Mouse (Mus musculus) lung, adult 2 months (tissue): ENCODE results near the gene Adamtsl2. TPM values are rescaled to one million over a fixed set of nuclear protein-coding genes. Genes with fewer than 3 reads are reported as not detected.

Experiments used
- DNase-seq: peaks from one replicate; pipeline ENCODE4 v3.0.0; 2022
- H3K4me1 ChIP-seq: fragments of 200-500 bp; 2 replicates; pipeline ENCODE4 v1.6.1; 2011; ENCODE audit warnings: low read length; ENCODE audit not compliant: control insufficient read depth, insufficient read depth
- H3K4me3 ChIP-seq: fragments of 200-500 bp; replicated peaks from 2 replicates; pipeline ENCODE3; 2011; ENCODE audit warnings: low read depth, mild to moderate bottlenecking, control low read depth, low read length; ENCODE audit errors: extremely low read depth
- CTCF ChIP-seq: fragments of 200-500 bp; IDR thresholded peaks from 2 replicates; pipeline ENCODE4 v1.5.1; 2011; ENCODE audit warnings: mild to moderate bottlenecking, low read length, control low read depth; ENCODE audit not compliant: insufficient read depth
- POLR2A ChIP-seq: fragments of 200-500 bp; IDR thresholded peaks from 2 replicates; pipeline ENCODE4 v1.6.1; 2011; ENCODE audit warnings: low read depth, mild to moderate bottlenecking, control low read depth, low read length, borderline replicate concordance; ENCODE audit errors: extremely low read depth
- WGBS: fragments of 180-500 bp; shearing (Covaris S2); methylation state at CpG from one replicate; pipeline ENCODE4 v1.1.7; 2018; 5-methylcytosine and 5-hydroxymethylcytosine counted together
- polyA plus RNA-seq: library from polyadenylated mRNA; depleted of rRNA; stranded (reverse); fragments of >200 nt; gene quantifications from 2 replicates; pipeline ENCODE4 v1.2.3, GENCODE M21; 2012

Adamtsl2 gene
- polyA plus RNA-seq, 1 experiment, result 50.7 TPM

DNA sequence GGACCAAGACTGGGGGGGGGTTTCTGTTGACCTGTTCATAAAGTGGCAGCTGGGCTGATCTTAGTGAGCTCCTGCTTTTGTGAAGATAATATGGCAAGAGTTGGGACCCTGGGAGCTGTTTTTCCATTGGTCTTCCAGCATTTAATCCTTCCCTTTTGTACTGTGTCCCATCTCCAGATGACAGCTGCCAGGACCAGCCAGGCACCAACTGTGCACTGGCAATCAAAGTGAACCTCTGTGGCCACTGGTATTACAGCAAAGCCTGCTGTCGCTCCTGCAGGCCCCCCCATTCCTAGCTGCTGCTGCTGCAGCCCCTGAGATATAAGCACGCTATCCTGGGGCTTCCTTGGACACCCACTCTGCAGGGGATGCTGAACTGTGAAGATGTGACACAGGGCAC, 29.0 kb downstream of the Adamtsl2 start:
- Histone ChIP-seq H3K4me3 (no peak overlapping the region), H3K4me1 (no peaks in the 10 kb centered on the region)
- WGBS, result 85% methylated on average over 2 of the region's 2 CpGs
- TF ChIP-seq POLR2A (no peak), CTCF (no peak)
- no peak for DNase-seq

DNA sequence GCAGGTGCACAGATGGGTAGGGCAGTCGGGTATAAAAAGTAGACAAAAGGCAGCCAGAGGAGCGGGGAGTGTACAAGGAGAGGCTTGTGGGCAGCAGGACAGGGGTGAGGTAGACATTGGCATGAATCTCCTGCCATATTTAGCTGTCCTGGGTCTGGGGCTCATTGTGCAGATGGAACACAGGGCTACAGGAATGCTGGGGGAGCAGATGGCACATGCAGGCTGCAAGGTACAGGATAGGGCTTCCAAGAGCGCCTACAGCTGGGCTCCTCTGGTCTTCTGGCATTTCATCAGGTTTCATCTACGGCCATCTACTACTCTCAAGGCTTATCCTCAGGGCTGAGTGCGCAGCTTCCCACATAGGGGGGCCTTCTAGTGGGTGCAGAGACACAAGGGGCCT, 29.9 kb downstream of the Adamtsl2 start:
- TF ChIP-seq POLR2A, result no peak
- TF ChIP-seq CTCF, result no peak
- DNase-seq, result no peak
- WGBS, result 84% methylated on average over 5 of the region's 5 CpGs

DNA sequence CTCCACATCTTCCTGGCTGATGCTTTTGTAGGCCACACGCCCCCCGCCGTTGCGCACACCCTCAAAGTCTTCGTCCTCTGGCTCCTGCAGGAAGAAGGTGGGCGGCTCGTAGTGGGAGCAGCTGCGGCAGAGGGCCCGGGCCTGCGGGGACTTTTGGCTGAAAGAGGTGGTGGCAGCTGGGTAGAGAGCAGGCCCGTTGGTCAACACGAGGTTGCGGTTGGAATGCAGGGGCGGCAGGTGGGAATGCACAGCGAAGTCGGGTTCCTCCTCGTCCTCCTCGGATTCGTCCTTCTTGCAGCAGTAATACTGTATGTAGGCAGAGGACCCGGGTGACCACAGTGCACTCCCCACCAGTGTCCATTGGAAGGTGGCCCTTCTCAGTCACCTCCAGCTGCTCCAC, 33.4 kb downstream of the Adamtsl2 start:
- no peak for DNase-seq
- Histone ChIP-seq H3K4me3 (no peak overlapping the region), H3K4me1 (no peaks in the 10 kb centered on the region)
- WGBS, result 71% methylated on average over 20 of the region's 20 CpGs
- no peak for TF ChIP-seq CTCF
- no peak for TF ChIP-seq POLR2A

More for the DNA sequence above, 29.9 kb downstream of the Adamtsl2 start:
- Histone ChIP-seq H3K4me3 (no peak overlapping the region), H3K4me1 (no peaks in the 10 kb centered on the region)

DNA sequence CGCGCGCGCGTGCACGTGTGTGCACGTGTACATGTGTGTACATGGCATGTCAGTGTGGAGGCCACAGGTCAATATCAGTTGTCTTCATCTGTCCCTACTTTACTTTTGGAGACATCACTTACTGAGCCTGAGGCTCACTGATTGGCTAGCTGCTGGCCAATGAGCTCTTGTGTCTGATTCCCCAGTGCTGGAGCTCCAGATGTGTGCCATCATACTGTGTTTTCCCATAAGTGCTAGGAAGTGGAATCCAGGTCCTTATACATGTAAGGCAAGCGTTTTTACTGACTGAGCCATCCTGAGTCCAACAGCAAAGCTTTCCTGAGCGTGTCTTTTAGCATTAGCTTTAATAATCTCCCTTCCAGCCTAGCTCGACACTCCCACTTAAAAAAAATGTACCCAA, 35.0 kb downstream of the Adamtsl2 start:
- Histone ChIP-seq H3K4me3 (no peak overlapping the region), H3K4me1 (no peaks in the 10 kb centered on the region)
- no peak for DNase-seq
- 86% methylated on average over 10 of the region's 10 CpGs for WGBS
- no peak for TF ChIP-seq POLR2A
- TF ChIP-seq CTCF, result no peak

DNA sequence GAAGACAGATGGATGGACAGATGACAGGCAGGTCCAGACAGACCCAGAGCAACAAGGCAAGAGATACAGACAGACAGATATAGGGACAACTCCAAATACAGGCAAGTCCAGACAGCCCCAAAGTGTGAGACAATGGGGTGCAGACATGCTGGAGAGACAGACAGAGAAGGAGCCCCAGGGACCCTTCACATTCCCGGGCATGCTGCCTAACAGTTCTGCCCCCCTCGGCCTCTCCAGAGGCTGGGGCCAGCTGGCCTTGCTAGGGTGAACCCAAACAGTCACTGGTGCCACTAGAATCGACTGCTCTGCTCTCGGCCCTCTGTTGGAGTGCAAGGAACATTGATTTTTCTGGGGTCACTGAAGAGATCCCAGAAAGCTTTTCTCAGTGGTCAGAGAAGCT, 39.3 kb downstream of the Adamtsl2 start:
- no peak overlapping the region for H3K4me3 ChIP-seq
- 52% methylated on average over 4 of the region's 4 CpGs for WGBS
- DNase-seq, result no peak
- H3K4me1 ChIP-seq, result no peaks in the 10 kb centered on the region
- TF ChIP-seq CTCF (no peak), POLR2A (no peak)

DNA sequence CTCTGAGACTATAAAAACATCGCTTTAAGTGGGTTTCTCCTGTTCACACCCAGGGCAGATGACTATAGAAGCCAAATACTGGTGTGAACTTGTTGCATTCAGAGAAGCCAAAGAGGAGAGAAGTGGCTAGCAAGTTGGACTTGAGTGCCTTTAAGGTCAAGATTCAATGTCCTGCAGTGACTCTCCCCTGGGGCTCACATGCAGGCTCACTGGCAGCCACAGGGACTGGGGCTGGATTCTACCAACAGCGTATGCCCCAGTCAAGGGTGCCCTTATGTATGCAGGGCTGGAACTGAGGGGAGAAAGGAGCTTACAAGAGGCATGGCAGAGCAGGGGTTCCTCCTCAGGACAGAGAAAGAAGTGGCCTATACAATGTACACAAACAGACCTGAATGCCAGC, 40.6 kb downstream of the Adamtsl2 start:
- WGBS, result 75% methylated on average over 2 of the region's 2 CpGs
- Histone ChIP-seq H3K4me1 (no peaks in the 10 kb centered on the region), H3K4me3 (no peak overlapping the region)
- no peak for DNase-seq
- TF ChIP-seq CTCF, result no peak
- no peak for TF ChIP-seq POLR2A

DNA sequence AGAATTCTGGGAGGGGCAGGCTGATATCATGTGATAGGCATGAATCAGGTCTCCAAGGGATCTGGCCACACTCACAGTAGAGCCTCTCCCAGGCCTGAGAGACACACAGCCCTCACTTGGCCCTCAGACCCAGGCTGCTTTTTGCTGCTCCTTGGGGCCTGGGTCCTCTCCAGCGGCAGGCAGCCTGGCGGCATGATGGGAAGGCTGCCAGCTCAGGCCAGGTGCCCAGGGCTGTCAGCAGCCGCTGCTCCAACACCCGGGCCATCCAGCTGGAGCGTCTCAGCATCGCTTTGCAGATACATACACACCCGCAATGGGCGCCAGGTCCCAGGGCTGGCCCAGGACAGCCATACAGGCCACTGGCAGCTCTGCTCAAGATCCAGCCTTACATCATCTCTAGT, 41.1 kb downstream of the Adamtsl2 start:
- 60% methylated on average over 8 of the region's 8 CpGs for WGBS
- no peak for TF ChIP-seq CTCF
- TF ChIP-seq POLR2A, result no peak
- DNase-seq, result peak; percentile 13
- H3K4me1 ChIP-seq, result no peaks in the 10 kb centered on the region
- no peak overlapping the region for H3K4me3 ChIP-seq

DNA sequence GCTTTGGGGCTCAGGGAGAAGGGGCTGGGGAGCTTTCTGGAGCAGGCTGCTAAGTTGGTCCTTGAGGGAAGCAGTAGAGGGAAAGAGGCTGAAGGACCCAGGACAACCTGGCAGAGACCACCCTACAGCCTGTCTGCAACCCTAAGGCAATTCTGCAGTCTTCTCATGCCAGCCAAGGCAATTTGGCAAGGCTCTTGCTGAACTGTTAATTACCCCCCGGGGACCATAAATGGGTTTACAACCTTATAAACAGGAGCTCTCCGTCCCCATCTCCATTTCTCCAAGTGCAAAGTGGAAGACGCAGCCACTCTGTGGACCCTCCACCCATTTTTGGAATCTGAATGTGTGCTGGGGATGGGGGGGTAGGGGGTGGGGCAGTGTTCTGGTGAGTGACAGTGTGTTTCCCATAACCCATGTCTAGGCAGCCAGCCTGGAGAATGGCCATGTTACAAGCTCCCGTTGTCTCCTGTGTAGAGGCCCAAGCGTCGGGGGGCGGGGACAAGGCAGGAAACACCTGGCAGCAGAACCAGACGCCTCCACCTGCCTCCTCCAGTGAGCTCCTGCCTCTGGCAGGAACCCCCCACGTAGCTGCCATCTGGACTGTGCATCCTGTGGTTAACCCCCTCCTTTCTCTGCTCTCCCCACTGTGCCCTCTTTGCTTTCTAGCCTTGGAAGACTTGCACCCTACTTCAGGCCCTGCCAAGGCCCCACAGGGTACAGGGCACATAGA, 42.6 kb downstream of the Adamtsl2 start:
- no peak overlapping the region for H3K4me3 ChIP-seq
- H3K4me1 ChIP-seq, result 0 out of 2 replicates have a peak, but pooled peaks cover 2% of the 10 kb centered on the region
- DNase-seq, result no peak
- 37% methylated on average over 9 of the region's 9 CpGs for WGBS
- TF ChIP-seq POLR2A (no peak), CTCF (no peak)

DNA sequence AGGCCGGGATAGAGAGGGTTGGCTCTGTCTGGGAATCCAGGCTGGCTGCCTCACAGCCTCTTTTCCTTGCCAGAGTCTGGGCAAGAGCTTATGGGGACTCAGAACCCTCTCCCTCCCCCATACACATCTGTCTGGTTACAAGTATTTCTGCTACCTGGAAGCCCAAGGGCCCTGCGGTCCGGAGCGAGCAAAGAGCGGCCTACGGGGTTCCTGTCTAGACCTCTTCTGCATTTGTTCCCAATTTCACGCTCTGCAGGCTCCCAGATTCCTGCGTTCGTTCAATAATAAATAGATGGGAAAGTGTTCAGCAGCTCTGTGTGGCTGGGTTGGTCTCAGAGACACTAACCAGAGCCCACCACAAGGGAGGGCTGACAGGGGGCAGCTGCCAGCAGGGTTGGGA, 43.4 kb downstream of the Adamtsl2 start:
- TF ChIP-seq POLR2A, result no peak
- no peak for TF ChIP-seq CTCF
- 78% methylated on average over 9 of the region's 9 CpGs for WGBS
- Histone ChIP-seq H3K4me3 (no peak overlapping the region), H3K4me1 (0 out of 2 replicates have a peak, but pooled peaks cover 2% of the 10 kb centered on the region)
- no peak for DNase-seq

DNA sequence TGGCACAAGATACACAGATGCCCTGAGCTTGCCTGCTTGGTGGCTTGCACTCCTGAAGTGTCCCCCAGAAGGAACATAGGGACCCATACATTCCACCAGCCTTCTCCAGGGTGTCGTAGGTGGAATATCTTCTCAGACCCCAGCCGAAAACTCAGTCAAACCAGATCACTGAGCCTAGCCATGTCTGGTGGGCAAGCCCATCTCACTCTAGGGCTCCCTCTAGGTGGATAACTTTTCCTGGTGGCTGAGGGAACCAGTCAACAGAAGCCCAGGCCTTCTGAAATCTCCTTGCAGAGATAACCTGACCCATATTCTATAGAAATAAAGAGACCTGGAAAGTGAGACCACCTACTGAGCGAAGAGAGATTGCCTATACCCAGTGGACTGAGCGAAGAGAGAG, 43.9 kb downstream of the Adamtsl2 start:
- TF ChIP-seq POLR2A (no peak), CTCF (no peak)
- no peak for DNase-seq
- 93% methylated on average over 4 of the region's 4 CpGs for WGBS
- 0 out of 2 replicates have a peak, but pooled peaks cover 2% of the 10 kb centered on the region for H3K4me1 ChIP-seq
- no peak overlapping the region for H3K4me3 ChIP-seq
